Mouse (Mus musculus) WW6 (cell line): ENCODE results near the gene Abca7.
"Not testable (repeated sequence)": the region's sequence is repeated elsewhere in the genome, so short reads cannot be mapped to it uniquely, and the experiment has no call there.

ENCODE experiments used
- DNase-seq: peaks from one replicate; pipeline ENCODE4 v3.0.0-alpha.2; 2013; ENCODE audit warnings: low read depth, low spot score

Gene Abca7

DNA sequence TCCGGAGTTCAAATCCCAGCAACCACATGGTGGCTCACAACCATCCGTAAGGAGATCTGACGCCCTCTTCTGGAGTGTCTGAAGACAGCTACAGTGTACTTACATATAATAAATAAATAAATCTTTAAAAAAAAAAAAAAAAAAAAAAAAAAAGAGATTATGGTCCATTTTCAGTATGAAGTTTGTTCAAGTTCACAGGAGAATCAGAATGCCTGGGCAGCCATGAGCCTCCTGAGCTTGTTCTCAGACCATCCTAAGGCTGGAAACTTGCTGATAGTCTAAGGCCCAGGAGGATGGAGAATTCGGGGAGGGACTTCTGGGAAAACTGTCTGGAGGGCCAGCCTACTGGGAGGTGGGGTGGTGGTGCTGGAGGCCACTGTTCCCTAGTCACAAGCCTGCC is 49.1 kb downstream of the Abca7 start:
- DNase-seq: not testable (repeated sequence)

DNA sequence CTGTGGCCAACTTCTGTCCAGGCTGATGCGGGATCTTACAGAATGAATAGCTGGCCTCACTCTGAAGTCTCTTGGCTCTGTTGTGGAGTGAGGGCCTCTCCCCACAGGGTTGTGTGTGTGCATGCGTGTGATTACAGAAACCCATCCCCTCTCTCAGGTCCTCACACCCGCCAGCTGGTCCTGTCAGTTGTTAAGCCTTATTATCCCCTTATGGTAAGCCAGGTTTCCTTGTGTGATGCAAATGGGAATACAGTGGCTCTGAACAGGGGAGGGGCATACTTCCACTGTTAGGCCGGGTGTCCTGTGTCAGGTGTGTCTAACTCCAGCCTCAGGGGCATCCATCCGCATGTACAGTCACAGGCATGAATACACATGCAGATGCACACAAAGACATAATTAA is 49.5 kb downstream of the Abca7 start:
- DNase-seq: no peak

- no peak for DNase-seq
Measured at GRCm38 (mm10) chr10:80047041-80047565, 50.8 kb downstream of the Abca7 start, which contains the start of gene Gpx4. Gene Gpx4 (plus strand): TSS chr10:80047166.

- no peak for DNase-seq
Measured at GRCm38 (mm10) chr10:80048396-80048795, 52.1 kb downstream of the Abca7 start.

- no peak for DNase-seq
Measured at GRCm38 (mm10) chr10:80048834-80049233, 52.5 kb downstream of the Abca7 start.

DNA sequence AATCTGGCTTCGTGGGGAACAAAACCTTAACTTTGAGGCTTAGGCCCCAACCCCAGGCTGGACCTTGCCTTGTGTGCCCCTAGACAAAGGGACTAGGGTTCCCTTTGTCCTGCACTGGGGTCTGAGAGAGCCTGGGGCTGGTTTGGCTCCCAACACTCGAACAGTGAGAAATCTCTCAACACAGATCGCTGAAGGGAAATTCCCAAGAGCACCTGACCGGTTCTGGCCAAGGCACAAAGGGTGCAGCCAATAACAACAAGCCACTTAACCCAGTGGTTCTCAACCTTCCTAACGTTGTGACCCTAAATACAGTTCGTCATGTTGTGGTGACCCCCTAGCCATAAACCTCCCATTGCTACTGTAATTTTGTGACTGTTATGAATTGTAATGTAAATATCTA is 54.0 kb downstream of the Abca7 start:
- no peak for DNase-seq

DNA sequence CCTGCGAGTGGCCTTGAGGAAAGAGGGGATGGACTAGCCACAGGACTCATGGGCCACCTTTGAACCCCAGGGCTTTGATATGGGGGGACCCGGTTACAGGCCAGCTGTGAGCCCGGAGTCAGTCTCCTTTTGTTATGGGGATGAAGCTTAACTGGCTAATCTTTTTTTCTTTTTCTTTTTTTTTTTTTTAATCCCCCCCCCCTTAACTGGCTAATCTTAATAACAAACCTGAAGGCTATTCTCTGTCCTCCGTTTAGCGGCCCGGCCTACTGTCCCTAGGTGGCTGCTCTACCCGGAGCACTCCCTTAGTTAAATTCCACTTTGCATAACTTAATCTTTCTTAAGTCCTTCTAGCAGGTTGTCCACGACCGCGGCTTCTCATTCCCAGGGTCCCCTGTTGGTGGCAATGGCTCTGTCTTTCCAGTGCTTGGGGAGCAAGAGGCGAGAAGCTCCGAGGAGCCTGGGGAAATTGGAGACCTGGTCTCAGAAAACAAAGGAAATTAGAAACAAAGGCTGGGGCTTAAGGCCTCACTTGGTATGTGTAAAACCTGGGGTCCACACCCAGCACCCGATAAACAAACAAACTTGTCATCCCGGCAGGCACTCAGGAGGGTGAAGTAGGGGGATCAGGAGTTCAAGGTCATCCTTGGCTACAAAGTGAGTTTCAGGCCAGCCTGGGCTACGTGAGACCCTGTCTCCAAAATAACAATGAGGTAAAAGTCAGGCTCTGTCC is 54.8 kb downstream of the Abca7 start:
- DNase-seq: peak; percentile 80

DNA sequence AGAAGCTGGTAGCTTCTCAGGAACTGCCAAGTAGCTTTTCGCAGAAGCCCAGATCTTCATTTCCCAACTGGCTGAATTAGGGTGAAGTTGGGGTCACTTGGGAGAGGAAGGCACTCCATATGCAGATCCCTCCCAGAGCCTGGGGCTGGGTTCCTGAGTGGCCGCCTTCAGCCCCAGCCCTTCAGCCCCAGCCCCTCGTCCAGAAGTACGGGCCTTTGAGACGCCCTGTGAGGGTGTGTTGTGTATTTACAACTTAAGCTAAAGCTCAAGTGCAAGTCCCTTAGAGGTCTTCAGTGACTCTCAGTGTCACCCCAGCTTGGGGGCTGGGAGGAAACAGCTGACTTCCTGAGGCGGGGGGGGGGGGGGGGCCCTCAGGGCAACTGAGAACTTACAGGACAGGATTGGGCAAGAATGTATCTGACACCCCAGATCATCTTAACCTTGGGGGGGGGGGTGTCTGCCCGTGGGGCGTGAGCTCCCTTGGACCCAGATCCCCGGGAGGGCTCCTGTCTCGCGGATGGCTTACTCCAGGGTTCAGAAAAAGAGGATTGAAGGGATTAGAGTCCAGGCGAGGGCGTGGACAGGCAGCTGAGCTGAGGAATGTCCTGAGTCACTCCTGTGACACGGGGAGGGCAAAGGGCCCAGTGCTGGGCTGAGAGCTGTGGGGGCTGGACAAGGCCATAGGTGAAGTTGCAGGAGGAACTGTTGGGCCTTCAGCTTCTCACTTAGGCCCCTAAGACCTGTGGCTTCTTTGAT is 55.5 kb downstream of the Abca7 start:
- DNase-seq: peak; percentile 73

- DNase-seq: no peak
Measured at GRCm38 (mm10) chr10:80052374-80052764, 56.1 kb downstream of the Abca7 start.

DNA sequence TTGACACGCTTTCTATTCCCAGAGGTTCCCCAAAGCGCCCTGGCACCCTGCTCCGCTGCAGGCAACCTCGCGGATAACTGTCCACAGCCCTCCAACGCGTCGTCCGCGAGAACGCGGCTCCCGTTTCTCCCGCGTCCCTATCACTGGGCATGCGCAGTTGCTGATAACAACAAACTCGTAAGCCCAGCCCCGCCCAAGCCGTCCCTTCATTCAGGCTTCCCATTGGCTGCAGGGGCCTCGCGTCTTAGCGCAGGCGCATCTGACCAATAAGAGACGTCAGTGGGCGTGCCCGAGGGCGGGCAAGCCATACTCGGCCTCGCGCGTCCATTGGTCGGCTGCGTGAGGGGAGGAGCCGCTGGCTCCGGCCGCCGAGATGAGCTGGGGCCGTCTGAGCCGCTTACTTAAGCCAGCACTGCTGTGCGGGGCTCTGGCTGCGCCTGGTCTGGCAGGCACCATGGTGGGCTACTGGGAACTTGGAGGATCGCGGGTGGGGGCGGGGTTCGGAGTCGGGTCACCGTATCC is 57.0 kb downstream of the Abca7 start:
- peak; percentile 97 for DNase-seq

GRCm38 (mm10) chr10:80053831-80054815 is 57.8 kb downstream of the Abca7 start:
- no peak for DNase-seq

DNA sequence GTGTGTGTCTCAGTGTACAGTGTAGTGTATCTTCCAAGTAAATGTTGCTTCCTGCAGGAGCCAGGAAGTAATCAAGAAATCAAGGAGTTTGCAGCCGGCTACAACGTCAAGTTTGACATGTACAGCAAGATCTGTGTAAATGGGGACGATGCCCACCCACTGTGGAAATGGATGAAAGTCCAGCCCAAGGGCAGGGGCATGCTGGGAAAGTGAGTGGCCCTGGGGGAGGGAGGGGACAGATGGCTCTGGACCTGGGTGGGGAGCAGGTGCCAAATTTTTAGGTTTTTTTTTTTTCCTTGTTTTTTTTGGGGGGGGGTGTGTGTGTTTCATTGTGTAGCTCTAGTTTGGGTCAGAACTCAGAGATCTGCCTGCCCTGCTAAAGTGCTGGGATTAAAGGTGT is 58.6 kb downstream of the Abca7 start:
- not testable (repeated sequence) for DNase-seq

- DNase-seq: no peak
Measured at GRCm38 (mm10) chr10:80055364-80055763, 59.1 kb downstream of the Abca7 start.

DNA sequence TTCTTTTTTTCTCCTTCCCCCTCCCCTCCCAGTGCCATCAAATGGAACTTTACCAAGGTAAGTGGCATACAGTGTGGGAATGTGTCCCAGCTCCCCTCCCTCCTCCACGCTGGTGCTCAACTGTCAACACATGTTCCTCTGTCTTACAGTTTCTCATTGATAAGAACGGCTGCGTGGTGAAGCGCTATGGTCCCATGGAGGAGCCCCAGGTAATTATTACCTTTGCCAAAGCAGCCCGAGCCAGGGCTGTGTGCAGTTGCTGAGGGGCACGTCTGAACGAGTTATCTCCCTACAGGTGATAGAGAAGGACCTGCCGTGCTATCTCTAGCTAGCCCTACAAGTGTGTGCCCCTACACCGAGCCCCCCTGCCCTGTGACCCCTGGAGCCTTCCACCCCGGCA is 59.6 kb downstream of the Abca7 start:
- no peak for DNase-seq

GRCm38 (mm10) chr10:80056506-80056905 is 60.2 kb downstream of the Abca7 start:
- DNase-seq: no peak

DNA sequence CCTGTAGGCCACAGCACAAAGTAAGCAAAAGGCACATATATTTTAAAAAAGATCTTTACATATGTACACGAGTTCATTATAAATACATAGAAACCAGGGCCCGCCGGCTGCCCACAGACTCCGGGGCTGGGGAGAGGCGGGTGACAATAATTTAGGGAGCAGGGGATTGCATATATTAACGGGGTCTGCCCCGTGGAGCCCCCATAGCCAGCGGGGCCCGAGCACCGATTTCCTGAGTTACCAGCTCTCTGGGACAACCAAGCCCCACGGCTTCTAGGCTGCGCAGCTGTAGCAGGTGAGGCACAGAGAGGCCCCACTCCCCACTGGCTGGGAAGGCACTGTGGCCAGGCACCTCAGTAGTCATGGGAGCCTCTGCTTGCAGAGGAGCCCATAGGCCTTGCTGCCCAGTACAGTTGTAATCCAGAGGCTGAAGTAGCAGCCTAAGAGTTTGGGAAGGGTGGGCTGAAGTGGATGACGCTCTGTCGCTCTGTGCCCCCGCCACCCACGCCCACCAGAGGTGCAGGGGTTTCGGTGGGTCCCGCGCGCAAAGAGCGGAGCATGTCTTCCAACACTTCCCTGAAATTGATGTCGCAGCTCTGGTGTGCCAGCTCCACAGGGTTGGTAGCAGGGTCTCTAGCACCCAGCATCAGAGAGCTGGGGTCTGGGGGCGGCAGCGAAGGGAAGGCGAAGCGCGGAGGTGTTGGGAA is 60.8 kb downstream of the Abca7 start:
- no peak for DNase-seq

DNA sequence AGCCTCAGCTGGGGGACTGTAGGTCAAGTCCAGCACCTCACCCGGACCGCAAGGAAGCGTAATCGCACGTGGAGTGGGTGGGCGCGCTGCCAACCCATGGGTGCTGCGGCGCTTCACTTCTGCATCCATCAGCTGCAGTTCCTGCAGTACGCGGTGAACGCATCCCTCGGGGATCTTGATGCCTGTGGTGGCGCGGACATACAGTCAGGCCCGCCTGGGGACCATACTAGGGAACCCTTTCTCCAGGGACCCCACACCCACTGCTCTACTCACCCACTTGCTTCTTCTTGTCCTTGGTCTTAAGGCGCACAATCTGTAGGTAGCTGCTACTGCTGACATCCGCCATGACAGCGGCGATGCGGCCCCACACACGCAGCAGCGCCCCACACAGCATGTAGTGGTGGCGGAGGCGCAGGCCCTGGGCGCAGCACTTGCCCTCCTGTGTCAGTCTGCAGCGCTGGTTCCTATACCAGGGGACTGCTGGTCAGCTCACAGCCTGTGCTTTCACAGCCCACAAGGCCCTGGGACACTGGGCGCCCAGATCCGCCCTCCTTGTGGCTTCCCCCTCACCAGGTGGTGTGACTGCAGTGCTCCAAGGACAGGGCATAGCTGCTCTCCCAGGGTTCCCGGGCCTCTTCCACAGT is 61.5 kb downstream of the Abca7 start:
- DNase-seq: no peak

- DNase-seq: no peak
Measured at GRCm38 (mm10) chr10:80063104-80063503, 66.8 kb downstream of the Abca7 start.

DNA sequence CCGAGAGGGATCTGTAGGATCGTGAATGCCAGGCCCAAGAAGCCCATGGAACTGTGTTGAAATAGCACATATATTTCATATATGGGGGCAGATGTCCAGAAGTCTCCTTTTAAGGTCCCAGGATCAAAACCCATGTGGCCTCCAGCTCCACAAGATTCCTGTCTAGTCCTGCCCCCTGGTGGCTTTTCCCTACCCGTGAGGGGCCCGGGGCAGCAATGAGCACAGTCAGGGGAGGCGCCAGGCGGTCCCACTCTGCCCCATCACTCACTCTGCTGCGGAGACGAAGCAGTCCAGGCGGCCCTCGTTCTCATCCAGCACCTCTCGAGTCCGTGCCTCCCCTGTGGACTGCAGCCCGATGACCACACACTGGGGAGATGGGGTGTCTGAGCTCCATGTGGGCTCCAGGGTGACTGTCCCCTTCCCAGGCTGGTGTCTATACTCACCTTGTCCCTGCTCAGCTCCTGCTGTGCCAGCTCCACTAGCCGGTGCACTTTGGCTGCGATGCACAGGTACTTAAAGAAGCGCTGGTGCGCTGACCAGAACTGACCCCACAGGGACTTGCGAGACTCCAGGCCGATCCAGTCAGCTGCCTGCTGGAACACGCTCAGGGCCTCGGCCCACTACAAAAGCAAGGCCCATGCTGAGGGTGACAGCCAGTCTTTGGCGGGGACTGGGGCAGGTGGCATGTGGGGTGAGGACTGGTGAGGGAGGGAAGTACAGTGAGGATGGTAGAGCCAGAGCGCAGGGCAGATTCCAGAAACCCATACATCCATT is 67.8 kb downstream of the Abca7 start:
- DNase-seq: no peak
